Mouse (Mus musculus): ENCODE measurements around the gene Col19a1.

Col19a1 gene

GRCm38 (mm10) chr1:24511536-24511935 lies 75.7 kb downstream of the Col19a1 start:
- TF ChIP-seq GATA4 (IDR thresholded peaks at IDR 0.05; ENCODE audit: insufficient replicate concordance, low read length) = no peak

- no peak for TF ChIP-seq GATA4 (IDR thresholded peaks at IDR 0.05; ENCODE audit: insufficient replicate concordance, low read length)
Measured at GRCm38 (mm10) chr1:24495400-24495799, 91.9 kb downstream of the Col19a1 start.

GRCm38 (mm10) chr1:24484161-24484560 lies 103.1 kb downstream of the Col19a1 start:
- no peak for TF ChIP-seq GATA4 (IDR thresholded peaks at IDR 0.05; ENCODE audit: insufficient replicate concordance, low read length)

- no peak for TF ChIP-seq GATA4 (IDR thresholded peaks at IDR 0.05; ENCODE audit: insufficient replicate concordance, low read length)
Measured at GRCm38 (mm10) chr1:24471096-24471710, 116.1 kb downstream of the Col19a1 start.

GRCm38 (mm10) chr1:24470633-24471032 lies 116.6 kb downstream of the Col19a1 start:
- no peak for TF ChIP-seq GATA4 (IDR thresholded peaks at IDR 0.05; ENCODE audit: insufficient replicate concordance, low read length)

- TF ChIP-seq GATA4 (IDR thresholded peaks at IDR 0.05; ENCODE audit: insufficient replicate concordance, low read length) = no peak
Measured at GRCm38 (mm10) chr1:24461305-24461887, 125.9 kb downstream of the Col19a1 start.

- TF ChIP-seq GATA4 (IDR thresholded peaks at IDR 0.05; ENCODE audit: insufficient replicate concordance, low read length) = no peak
Measured at GRCm38 (mm10) chr1:24458015-24458414, 129.3 kb downstream of the Col19a1 start.

GRCm38 (mm10) chr1:24452572-24453269 lies 134.6 kb downstream of the Col19a1 start:
- no peak for TF ChIP-seq GATA4 (IDR thresholded peaks at IDR 0.05; ENCODE audit: insufficient replicate concordance, low read length)

- TF ChIP-seq GATA4 (IDR thresholded peaks at IDR 0.05; ENCODE audit: insufficient replicate concordance, low read length) = no peak
Measured at GRCm38 (mm10) chr1:24452159-24452558, 135.1 kb downstream of the Col19a1 start.

GRCm38 (mm10) chr1:24437425-24437824 lies 149.8 kb downstream of the Col19a1 start:
- no peak for TF ChIP-seq GATA4 (IDR thresholded peaks at IDR 0.05; ENCODE audit: insufficient replicate concordance, low read length)

GRCm38 (mm10) chr1:24428306-24428705 lies 159.0 kb downstream of the Col19a1 start:
- TF ChIP-seq GATA4 (IDR thresholded peaks at IDR 0.05; ENCODE audit: insufficient replicate concordance, low read length) = no peak

GRCm38 (mm10) chr1:24378125-24378821 lies 209.0 kb downstream of the Col19a1 start:
- TF ChIP-seq GATA4 (IDR thresholded peaks at IDR 0.05; ENCODE audit: insufficient replicate concordance, low read length) = no peak

- TF ChIP-seq GATA4 (IDR thresholded peaks at IDR 0.05; ENCODE audit: insufficient replicate concordance, low read length) = no peak
Measured at GRCm38 (mm10) chr1:24374902-24375301, 212.4 kb downstream of the Col19a1 start.

GRCm38 (mm10) chr1:24373671-24374070 lies 213.6 kb downstream of the Col19a1 start:
- TF ChIP-seq GATA4 (IDR thresholded peaks at IDR 0.05; ENCODE audit: insufficient replicate concordance, low read length) = no peak

- no peak for TF ChIP-seq GATA4 (IDR thresholded peaks at IDR 0.05; ENCODE audit: insufficient replicate concordance, low read length)
Measured at GRCm38 (mm10) chr1:24372471-24373258, 214.6 kb downstream of the Col19a1 start.

All from liver, adult (tissue).